Mouse (Mus musculus) retina, postnatal 7 days (tissue): Measurements from ENCODE around the gene Prps2.
"Not testable (repeated sequence)": the region's sequence is repeated elsewhere in the genome, so short reads cannot be mapped to it uniquely, and the experiment has no call there.

ENCODE experiments used
- DNase-seq: peaks from one replicate; pipeline ENCODE4 v3.0.0-alpha.2; 2012; ENCODE audit warnings: low read depth, low spot score

Gene Prps2

GRCm38 (mm10) chrX:167323742-167324141 lies 58.8 kb downstream of the Prps2 start:
- no peak for DNase-seq

GRCm38 (mm10) chrX:167321233-167321806 lies 61.2 kb downstream of the Prps2 start:
- DNase-seq, result no peak

GRCm38 (mm10) chrX:167318819-167319396 lies 63.6 kb downstream of the Prps2 start:
- no peak for DNase-seq

GRCm38 (mm10) chrX:167315766-167316165 lies 66.8 kb downstream of the Prps2 start:
- DNase-seq, result no peak

- DNase-seq, result no peak
These were observed 67.3 kb downstream of the Prps2 start for GRCm38 (mm10) chrX:167315093-167315726.

- DNase-seq, result not testable (repeated sequence)
These were observed 80.5 kb downstream of the Prps2 start for GRCm38 (mm10) chrX:167302061-167302460.
